Mouse (Mus musculus) spleen, postnatal 10 days (tissue): ENCODE results near the gene Arf3.

Experiments
- DNase-seq, 2 experiments: peaks; one replicate each; pipeline ENCODE4 v3.0.0; 2021 to 2022; ENCODE audit warnings: low spot score in 2 of 2

Gene Arf3

DNA sequence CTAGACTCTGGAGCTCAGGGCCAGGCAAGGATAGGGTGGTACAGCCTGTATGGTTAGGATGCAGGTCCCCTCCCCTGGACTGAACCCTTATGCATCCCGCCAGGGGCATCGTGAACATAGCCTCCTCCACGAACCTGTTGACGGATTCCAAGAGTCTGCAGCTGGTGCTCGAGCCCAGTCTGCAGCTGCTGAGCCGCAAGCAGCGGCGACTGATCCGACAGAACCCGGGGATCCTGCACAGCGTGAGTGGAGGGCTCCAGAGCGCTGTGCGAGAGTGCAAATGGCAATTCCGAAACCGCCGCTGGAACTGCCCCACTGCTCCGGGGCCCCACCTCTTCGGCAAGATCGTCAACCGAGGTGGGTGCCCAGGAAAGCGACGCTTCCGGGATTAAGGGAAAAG, 27.7 kb upstream of the Arf3 start:
- DNase-seq = no peak

DNA sequence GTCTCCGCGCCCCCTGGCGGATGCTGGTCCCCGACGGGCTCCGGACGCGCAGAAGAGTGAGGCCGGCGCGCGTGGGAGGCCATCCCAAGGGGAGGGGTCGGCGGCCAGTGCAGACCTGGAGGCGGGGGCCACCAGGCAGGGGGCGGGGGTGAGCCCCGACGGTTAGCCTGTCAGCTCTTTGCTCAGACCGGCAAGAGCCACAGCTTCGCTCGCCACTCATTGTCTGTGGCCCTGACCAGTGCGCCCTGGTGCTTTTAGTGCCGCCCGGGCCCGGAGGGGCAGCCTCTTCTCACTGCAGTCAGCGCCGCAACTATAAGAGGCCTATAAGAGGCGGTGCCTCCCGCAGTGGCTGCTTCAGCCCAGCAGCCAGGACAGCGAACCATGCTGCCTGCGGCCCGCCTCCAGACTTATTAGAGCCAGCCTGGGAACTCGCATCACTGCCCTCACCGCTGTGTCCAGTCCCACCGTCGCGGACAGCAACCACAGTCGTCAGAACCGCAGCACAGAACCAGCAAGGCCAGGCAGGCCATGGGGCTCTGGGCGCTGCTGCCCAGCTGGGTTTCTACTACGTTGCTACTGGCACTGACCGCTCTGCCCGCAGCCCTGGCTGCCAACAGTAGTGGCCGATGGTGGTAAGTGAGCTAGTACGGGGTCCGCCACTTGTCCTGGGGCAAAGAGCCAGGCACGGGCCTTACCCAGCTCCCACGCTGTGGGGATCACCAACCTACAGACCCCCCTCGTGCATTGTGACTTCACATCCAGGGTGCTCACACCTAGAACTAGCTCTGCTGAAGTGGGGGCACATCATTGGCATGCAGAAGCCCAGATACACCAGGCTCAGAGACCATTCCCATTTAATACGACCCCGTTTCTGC, 26.9 kb upstream of the Arf3 start, which contains the start of gene Wnt1:
Wnt1 (plus strand) TSS at position 197 of the 875 bp plus-strand sequence.
- peak; percentile 43 to 76 for DNase-seq

DNA sequence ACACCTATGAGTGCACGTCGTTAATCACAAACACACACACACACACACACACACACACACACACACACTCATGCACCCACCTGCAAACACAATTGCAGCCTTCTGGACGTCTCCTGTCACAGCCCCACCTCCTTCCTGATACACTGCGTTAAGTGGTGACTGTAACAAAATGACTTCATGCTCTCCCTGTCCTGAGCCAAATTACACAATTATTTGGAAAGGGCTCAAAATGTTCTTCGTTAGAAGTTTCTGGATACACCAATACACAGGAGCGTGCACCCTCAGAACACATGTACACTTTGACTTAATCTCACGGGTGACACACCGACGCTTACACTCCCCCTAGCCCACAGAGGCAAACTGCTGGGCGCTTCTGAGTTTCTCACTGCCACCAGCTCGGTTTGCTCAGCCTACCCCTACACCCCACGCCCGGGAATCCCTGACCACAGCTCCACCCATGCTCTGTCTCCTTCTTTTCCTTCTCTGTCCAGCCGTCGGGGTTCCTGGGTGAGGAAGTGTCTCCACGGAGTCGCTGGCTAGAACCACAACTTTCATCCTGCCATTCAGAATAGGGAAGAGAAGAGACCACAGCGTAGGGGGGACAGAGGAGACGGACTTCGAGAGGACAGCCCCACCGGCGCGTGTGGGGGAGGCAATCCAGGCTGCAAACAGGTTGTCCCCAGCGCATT, 26.1 kb upstream of the Arf3 start:
- DNase-seq = no peak

DNA sequence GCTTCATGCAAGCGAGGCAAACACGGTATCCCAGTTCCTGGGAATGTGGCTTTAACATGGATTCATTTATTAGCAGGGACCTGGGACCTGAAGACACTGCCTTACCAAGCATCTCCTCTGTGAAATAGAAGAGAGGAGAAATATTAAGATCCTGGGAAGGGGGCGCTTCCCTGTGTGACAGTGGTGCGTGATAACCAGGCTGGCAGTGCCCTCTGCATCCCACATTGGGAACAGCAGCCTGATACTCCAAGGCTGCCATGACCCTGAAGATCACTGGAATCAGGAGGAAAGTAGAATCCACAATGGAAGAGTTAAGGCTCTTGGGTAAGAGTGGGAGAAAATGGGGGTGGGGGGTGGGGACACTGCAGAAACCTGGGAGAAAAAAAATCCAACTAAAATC, 24.9 kb upstream of the Arf3 start:
- no peak for DNase-seq

GRCm38 (mm10) chr15:98785744-98786143, 22.7 kb upstream of the Arf3 start:
- DNase-seq = peak in 1 of 2 experiments; percentile 54

- DNase-seq = no peak
These were observed 18.2 kb upstream of the Arf3 start for GRCm38 (mm10) chr15:98781166-98781565.

DNA sequence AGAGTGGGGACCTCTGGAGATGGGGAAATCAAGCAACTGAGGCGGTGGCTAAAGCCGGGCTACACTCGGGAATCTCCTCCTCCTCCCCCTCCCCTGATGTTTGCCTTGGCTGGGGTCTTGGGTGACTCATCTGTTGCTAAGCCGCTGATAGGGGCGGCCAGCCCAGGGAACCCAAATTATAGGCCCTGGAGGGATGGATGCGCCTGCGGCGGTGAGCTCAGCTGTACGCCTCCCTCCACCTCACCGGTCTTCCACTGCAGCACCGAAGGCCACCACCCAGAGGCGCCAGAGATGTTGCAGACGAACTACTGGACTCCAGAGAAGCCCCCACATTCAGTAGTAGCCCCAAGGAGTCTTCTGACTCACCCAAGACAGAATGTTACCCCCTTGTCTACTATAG, 17.6 kb upstream of the Arf3 start:
- peak in 1 of 2 experiments; percentile 42 for DNase-seq

GRCm38 (mm10) chr15:98780075-98780474, 17.1 kb upstream of the Arf3 start:
- no peak for DNase-seq

DNA sequence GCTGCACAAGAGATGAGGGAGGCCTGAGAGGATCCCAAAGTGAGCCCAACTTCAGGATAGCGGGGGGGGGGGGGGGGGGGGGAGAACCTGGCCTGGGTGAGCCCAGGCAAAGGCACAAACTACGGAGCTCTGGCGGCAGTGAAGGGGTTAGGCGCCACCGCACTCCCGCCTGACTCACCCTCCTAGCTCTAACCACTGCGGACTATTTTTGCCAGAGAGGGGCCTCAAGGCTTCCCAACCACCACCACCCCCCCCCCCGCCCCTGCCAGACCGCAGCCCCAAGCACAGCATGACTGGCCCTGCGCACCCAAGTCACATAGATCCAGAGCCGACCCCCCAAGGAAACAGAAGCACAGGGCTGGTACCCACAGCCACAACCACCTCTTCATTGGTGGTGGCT, 15.8 kb upstream of the Arf3 start:
- DNase-seq = no peak

DNA sequence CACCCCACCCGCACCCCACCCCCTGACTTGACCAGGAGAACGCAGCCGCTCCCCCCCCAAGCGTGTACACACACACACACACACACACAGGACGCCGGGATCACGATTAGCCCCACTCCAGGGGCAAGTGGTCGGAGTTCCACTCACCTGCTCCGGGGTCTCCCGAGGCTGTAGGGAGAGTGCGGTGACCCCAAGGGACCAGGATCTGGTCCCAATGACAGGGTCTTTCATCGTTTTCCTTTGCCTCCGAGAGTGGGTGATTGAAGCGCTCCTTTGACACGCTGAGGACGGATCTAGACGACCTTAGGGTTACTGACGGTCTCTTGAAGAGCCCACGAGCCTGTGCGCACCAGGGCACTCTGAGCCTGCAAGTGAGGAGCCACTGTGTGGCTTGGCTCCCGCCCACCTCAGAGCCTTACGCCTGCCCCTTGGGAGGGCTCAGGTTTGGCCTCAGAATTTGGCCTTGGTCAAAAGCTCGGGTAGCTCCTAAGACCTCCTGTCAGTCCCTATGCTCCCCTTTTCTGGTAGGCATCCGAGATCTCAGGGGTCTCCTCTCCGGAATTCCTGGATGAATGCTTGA, 15.3 kb upstream of the Arf3 start:
- no peak for DNase-seq

DNA sequence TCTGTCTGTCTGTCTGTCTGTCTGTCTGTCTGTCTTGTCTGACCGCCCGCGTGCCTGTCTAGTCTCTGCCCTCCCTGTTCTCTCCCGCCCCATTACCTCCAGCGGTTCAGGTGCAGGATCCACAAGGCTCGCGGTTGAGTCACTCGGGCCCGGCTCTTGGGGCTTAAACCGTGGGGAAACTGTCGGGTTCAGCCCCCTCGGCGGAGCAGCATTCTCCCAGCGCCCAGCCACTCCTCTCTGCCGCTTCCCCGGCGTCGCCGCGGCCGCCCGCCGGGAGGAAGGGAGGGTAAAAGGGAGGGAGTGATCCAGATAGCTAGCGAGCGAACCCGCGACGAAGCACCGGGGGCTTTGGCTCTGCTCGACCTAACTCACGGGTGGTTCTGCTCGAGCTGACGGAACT, 14.7 kb upstream of the Arf3 start, which contains the start of gene Wnt10b:
Wnt10b (minus strand) TSS at position 389 of the 400 bp plus-strand sequence.
- DNase-seq = peak in 1 of 2 experiments; percentile 29

GRCm38 (mm10) chr15:98777005-98777616, 14.1 kb upstream of the Arf3 start:
- DNase-seq = peak in 1 of 2 experiments; percentile 38

DNA sequence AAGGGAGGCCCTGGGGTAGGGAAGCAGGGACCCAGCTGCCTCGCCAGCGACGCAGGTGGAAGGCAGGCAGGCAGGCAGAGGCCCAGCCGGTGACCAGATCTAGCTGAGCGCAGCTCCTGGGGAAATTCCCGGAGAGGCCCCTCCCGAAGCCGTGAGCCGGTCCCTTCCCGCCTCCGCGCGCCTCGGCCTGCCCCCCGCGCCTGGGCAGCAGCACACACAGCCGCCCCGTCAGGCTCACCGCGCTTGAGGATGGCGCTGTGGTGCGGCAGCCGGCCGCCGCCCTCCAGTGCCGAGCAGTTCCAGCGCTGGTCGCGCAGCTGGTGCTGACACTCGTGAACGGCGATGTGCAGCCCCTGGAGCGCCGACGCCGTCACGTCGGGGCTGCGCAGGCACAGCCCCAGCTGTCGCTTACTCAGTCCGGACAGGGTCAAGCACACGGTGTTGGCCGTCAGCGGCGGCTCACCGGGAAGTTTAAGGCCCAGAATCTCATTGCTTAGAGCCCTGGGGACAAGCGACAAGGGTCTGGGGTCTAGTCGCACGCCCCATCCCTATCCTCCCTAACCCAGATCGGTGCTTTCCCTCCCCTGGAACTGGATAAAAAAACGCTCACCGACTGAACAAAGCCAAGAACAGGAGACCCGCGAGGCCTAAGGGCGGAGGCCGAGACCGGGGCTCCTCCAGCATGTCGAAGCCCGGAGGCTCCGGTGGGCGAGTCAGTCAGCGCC, 13.4 kb upstream of the Arf3 start:
- peak in 1 of 2 experiments; percentile 45 for DNase-seq

GRCm38 (mm10) chr15:98775533-98775932, 12.5 kb upstream of the Arf3 start:
- DNase-seq = no peak

DNA sequence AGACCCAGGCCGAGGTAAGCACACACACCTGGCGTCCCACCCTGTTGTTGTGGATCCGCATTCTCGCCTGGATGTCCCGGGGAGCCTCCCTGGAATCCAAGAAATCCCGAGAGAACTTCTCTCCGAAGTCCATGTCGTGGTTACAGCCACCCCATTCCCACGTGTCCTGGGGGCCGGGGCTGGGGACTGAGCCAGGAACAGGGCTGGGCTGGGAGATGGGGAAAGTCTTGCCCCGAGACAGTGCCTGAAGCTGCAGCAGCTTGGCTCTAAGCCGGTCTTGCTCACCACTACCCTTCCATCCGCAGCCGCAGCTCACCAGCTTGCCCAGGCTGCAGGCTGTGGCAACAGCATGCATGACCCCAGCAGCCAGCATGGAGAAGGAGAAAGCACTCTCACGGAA, 11.1 kb upstream of the Arf3 start:
- DNase-seq = no peak

GRCm38 (mm10) chr15:98772511-98773211, 9.6 kb upstream of the Arf3 start:
- DNase-seq = peak in 1 of 2 experiments; percentile 51

GRCm38 (mm10) chr15:98771813-98772425, 8.9 kb upstream of the Arf3 start:
- no peak for DNase-seq

- DNase-seq = no peak
These were observed 5.2 kb upstream of the Arf3 start for GRCm38 (mm10) chr15:98768259-98768658.

DNA sequence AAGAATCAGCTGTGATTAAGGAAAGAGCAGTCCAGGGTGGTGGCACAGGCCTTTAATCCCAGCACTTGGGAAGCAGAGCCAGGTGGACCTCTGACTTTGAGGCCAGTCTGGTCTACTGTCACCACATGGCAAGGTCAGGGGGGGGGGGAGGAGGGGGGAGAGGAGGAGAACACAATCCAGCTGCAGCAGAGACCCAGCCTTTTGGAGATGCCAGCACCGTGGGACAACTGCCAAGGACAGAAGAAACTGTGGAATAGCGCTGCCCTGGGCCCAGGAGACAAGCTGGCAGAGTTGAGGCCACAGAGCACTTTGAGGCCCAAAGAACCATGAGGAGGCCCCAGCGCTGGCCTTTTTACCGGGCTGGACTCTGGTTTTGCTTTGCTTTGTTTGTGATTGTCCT, 2.9 kb upstream of the Arf3 start:
- no peak for DNase-seq

DNA sequence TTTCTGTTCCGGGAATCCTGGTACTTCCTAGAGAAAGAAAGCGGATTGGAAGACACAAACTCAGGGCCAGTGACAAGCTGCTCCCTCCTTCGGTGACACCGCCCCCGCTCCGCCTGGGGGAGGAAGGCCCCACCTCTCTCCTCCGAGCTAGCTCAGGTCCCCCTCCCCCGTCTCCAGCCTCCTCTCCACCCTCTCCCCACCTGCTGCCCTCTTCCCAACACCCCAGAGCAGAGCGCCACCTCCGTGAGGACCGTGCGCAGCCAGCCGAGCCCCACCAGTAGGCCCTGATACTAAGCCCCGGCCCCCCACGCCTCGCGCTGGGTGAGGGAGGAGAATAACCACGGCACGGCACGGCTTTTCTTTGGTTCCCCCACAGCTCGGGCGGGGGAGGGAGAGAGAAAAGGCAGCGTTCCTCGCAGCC, 803 bp downstream of the Arf3 start:
- peak; percentile 43 to 62 for DNase-seq
